Mouse (Mus musculus) stomach, embryonic 16.5 days (tissue): ENCODE measurements at regions not wholly inside any gene's neighbourhood (a gene's known extent, or its start where the extent isn't known, plus 50 kb on each side); places are given as distances from the start of the nearest gene placed in this dataset.

Experiments used
- ATAC-seq: fragments of 200-750 bp; cut with Nextera tagmentation; 2 replicates; pipeline ENCODE4 v1.8.0; 2017; ENCODE audit warnings: moderate number of reproducible peaks, moderate TSS enrichment; ENCODE audit not compliant: insufficient read depth, low FRiP score
- H3K27ac ChIP-seq: fragments of 300-500 bp; sonication (generic); 2 replicates; pipeline ENCODE4 v1.5.1; 2014; ENCODE audit warnings: low read length
- H3K27me3 ChIP-seq: fragments of 300-500 bp; sonication (generic); 2 replicates; pipeline ENCODE4 v1.6.1; 2014; ENCODE audit warnings: low read length, control low read depth, mixed read lengths; ENCODE audit not compliant: control insufficient read depth, insufficient read depth
- H3K36me3 ChIP-seq: fragments of 300-500 bp; sonication (generic); 2 replicates; pipeline ENCODE4 v1.6.1; 2014; ENCODE audit warnings: low read length; ENCODE audit not compliant: control insufficient read depth, insufficient read depth
- H3K4me1 ChIP-seq: fragments of 300-500 bp; sonication (generic); 2 replicates; pipeline ENCODE4 v1.6.1; 2014; ENCODE audit warnings: low read length, control low read depth, mixed read lengths; ENCODE audit not compliant: control insufficient read depth, insufficient read depth
- H3K4me2 ChIP-seq: fragments of 300-500 bp; sonication (generic); 2 replicates; pipeline ENCODE4 v1.6.1; 2014; ENCODE audit warnings: low read depth, low read length, mixed read lengths
- H3K4me3 ChIP-seq: fragments of 300-500 bp; sonication (generic); replicated peaks from 2 replicates; pipeline ENCODE4 v1.5.1; 2014; ENCODE audit warnings: mild to moderate bottlenecking, low read length
- H3K9ac ChIP-seq: fragments of 300-500 bp; sonication (generic); 2 replicates; pipeline ENCODE4 v1.6.1; 2014; ENCODE audit warnings: low read length
- H3K9me3 ChIP-seq: fragments of 300-500 bp; sonication (generic); replicated peaks from 2 replicates; pipeline ENCODE4 v1.6.1; 2016; ENCODE audit warnings: low read length, control low read depth; ENCODE audit not compliant: control insufficient read depth
- WGBS: fragments of 180-500 bp; shearing (Covaris S2); extraction: QIAGEN DNeasy Blood & Tissue Kit; methylation state at CpG from one replicate; pipeline ENCODE4 v1.1.7; 2014; 5-methylcytosine and 5-hydroxymethylcytosine counted together

GRCm38 (mm10) chr13:53934457-53934856 is 121.0 kb downstream of the Drd1 start:
- no peak for ATAC-seq
- 79% methylated on average over 6 of the region's 6 CpGs for WGBS
- no peak overlapping the region for H3K27ac ChIP-seq

DNA sequence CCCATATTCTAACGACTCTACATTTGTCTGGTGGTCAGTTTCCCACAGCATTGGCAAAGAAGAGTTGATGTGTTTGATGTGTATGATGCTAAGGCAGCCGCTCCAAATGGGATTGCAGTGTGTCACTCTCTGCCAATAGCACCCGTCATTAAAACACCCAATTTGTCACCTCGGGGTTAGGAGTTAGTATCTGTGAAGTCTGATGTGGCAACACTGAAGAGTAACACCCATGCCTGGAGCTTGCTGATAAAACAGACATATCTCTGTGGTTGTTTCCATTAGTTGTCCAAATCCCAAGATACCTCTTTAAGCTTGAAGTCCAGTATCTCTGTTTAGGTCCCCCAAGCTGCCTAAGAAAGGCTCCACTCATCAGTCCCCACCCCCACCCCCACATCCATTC is 129.4 kb downstream of the Drd1 start:
- Histone ChIP-seq H3K9me3 (no peaks in the 10 kb centered on the region), H3K36me3 (no peaks in the 10 kb centered on the region), H3K4me2 (no peak overlapping the region), H3K27me3 (no peaks in the 10 kb centered on the region), H3K4me1 (peaks cover 4% of the 10 kb centered on the region; the same call in 1 of the 2 replicates), H3K27ac (no peak overlapping the region), H3K4me3 (no peak overlapping the region), H3K9ac (no peak overlapping the region)
- ATAC-seq, result no peak
- WGBS, result 87% methylated on average over 4 of the region's 4 CpGs

More at GRCm38 (mm10) chr13:53934457-53934856, 121.0 kb downstream of the Drd1 start:
- H3K36me3 ChIP-seq, result no peaks in the 10 kb centered on the region
- H3K9ac ChIP-seq, result no peak overlapping the region
- H3K27me3 ChIP-seq, result no peaks in the 10 kb centered on the region
- no peaks in the 10 kb centered on the region for H3K9me3 ChIP-seq
- H3K4me3 ChIP-seq, result no peak overlapping the region
- H3K4me2 ChIP-seq, result no peak overlapping the region
- H3K4me1 ChIP-seq, result no peaks in the 10 kb centered on the region

GRCm38 (mm10) chr13:53924433-53924832 is 131.1 kb downstream of the Drd1 start:
- 80% methylated on average over 4 of the region's 4 CpGs for WGBS
- Histone ChIP-seq H3K9ac (no peak overlapping the region), H3K36me3 (no peaks in the 10 kb centered on the region), H3K4me2 (no peak overlapping the region), H3K27me3 (no peaks in the 10 kb centered on the region), H3K9me3 (no peaks in the 10 kb centered on the region), H3K4me1 (peaks cover 8% of the 10 kb centered on the region), H3K4me3 (no peak overlapping the region), H3K27ac (no peak overlapping the region)
- no peak for ATAC-seq

DNA sequence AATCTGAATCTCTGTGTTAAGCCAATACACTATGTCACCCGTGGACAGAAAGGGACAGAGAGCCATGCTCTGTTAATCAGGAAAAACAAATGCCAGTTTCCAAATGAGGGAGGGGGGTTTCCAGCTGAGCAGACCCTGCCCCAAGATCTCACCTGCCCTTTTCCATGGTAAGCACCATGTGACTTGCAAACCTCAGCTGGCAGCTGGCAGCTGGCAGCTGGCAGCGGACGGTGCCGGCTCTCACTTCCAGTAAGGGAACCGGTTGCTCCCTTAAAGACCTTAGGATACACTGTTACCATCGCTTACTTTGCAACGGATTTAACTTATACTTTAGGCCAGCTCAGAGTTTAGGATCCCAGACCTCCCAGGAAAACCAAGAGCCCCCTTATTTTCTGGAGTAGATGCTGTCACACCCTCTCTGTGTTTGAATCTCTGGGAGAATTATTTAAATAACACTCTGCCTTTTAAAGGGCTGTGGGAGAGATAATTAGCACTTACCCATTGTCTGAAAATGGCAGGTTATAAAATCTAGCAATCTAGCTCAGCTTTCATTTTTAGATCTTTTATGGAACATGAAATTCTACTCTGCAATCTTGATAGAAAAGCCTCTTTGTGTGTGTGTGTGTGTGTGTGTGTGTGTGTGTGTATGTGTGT is 131.7 kb downstream of the Drd1 start:
- Histone ChIP-seq H3K27me3 (no peaks in the 10 kb centered on the region), H3K27ac (no peak overlapping the region), H3K4me1 (peaks cover 8% of the 10 kb centered on the region), H3K9me3 (no peaks in the 10 kb centered on the region), H3K4me3 (no peak overlapping the region), H3K9ac (no peak overlapping the region), H3K4me2 (no peak overlapping the region), H3K36me3 (no peaks in the 10 kb centered on the region)
- no peak for ATAC-seq
- 74% methylated on average over 7 of the region's 7 CpGs for WGBS

DNA sequence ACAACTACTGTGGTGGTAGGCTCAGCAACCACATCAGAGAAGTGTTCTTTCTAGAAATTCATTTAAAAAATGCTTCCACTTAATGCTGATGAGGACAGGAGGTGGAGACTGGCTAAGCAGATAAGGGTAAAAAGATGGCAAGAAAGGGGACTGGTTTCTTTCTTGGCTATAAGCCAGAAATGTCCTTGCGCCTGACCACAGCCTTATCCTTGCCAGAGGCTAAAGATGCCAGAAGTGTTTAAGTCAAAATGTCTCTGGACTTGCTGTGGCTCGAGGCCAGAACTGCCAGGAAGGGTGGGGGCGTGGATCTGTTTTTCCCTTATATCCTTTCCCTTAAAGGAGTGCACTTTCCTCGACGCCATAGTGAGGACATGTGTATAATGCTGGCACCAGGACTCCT is 133.7 kb downstream of the Drd1 start:
- Histone ChIP-seq H3K9ac (no peak overlapping the region), H3K4me2 (no peak overlapping the region), H3K36me3 (no peaks in the 10 kb centered on the region), H3K4me1 (peaks cover 4% of the 10 kb centered on the region; the same call in 1 of the 2 replicates), H3K4me3 (no peak overlapping the region), H3K9me3 (no peaks in the 10 kb centered on the region), H3K27ac (no peak overlapping the region), H3K27me3 (no peaks in the 10 kb centered on the region)
- 58% methylated on average over 5 of the region's 5 CpGs for WGBS
- no peak for ATAC-seq

DNA sequence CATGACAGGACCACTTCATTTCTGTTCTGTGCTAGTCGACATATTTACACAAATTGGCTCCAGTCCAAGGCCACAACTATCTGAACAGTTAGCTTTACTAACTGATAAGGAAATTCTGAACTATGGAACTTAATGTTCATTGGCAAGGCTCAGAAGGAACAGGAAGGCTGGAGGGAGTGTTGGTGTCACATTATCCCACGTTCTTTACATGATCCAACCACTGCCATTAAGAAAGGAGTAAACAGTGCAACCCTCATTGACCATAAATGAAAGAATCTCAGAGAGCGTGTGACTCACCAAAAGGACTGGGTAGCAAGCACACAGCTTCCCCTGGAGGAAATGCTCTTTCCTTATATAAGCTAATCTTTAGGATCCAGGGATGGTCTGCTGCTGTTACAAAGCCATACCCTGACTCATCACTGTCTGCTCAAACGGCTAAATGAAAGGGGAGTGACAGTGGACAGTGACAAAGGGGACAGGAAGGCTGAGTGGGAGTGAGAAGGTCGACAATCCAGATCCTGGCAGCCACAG is 135.6 kb downstream of the Drd1 start:
- Histone ChIP-seq H3K27me3 (no peaks in the 10 kb centered on the region), H3K36me3 (no peaks in the 10 kb centered on the region), H3K27ac (0 out of 2 replicates have a peak overlapping the region, but pooled peaks have one; percentile 16), H3K4me1 (peaks cover 4% of the 10 kb centered on the region; the same call in 1 of the 2 replicates), H3K9me3 (no peaks in the 10 kb centered on the region), H3K4me2 (no peak overlapping the region), H3K9ac (no peak overlapping the region), H3K4me3 (no peak overlapping the region)
- peak; percentile 85 for ATAC-seq
- 26% methylated on average over 5 of the region's 5 CpGs for WGBS

GRCm38 (mm10) chr13:53915456-53915855 is 140.0 kb downstream of the Drd1 start:
- H3K4me2 ChIP-seq, result no peak overlapping the region
- ATAC-seq, result no peak
- no peaks in the 10 kb centered on the region for H3K9me3 ChIP-seq
- no peaks in the 10 kb centered on the region for H3K36me3 ChIP-seq
- no peak overlapping the region for H3K9ac ChIP-seq
- H3K27ac ChIP-seq, result no peak overlapping the region
- no peak overlapping the region for H3K4me3 ChIP-seq
- H3K27me3 ChIP-seq, result no peaks in the 10 kb centered on the region
- H3K4me1 ChIP-seq, result peaks cover 4% of the 10 kb centered on the region; the same call in 1 of the 2 replicates
- 86% methylated on average over 8 of the region's 8 CpGs for WGBS

- H3K4me1 ChIP-seq, result no peaks in the 10 kb centered on the region
- ATAC-seq, result no peak
- H3K27me3 ChIP-seq, result no peaks in the 10 kb centered on the region
- no peak overlapping the region for H3K27ac ChIP-seq
- 69% methylated on average over 11 of the region's 11 CpGs for WGBS
- H3K9me3 ChIP-seq, result no peaks in the 10 kb centered on the region
- H3K4me2 ChIP-seq, result no peak overlapping the region
- no peak overlapping the region for H3K9ac ChIP-seq
- H3K36me3 ChIP-seq, result no peaks in the 10 kb centered on the region
- H3K4me3 ChIP-seq, result no peak overlapping the region
Observed at GRCm38 (mm10) chr13:53914434-53914833, 141.1 kb downstream of the Drd1 start.

DNA sequence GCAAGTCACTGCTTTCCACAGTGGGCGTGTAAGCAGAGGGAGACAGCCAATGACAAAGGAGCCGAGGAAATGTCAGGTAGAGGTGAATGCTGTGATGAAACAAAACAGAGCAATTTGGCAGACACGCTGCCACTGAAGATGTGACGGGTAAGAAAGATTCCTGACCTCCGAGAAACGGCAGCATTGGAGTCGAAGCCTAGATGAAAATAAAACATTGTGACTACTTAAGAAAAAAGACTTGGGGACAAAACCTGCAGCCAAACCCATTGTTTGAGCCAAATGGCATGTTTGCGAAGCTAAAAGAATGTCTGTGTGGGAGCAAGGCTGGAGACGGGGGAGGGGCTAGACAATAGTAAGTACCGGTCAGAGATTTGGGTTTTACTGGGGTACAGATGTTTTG is 142.0 kb downstream of the Drd1 start:
- WGBS, result 43% methylated on average over 10 of the region's 10 CpGs

More for the DNA sequence above, 142.0 kb downstream of the Drd1 start:
- no peak for ATAC-seq
- no peak overlapping the region for H3K9ac ChIP-seq
- H3K27me3 ChIP-seq, result no peaks in the 10 kb centered on the region
- no peaks in the 10 kb centered on the region for H3K9me3 ChIP-seq
- H3K27ac ChIP-seq, result no peak overlapping the region
- no peaks in the 10 kb centered on the region for H3K4me1 ChIP-seq
- H3K4me2 ChIP-seq, result no peak overlapping the region
- H3K4me3 ChIP-seq, result no peak overlapping the region
- no peaks in the 10 kb centered on the region for H3K36me3 ChIP-seq
